Mouse (Mus musculus) heart, postnatal 0 days (tissue): ENCODE results near the gene Olfr1410.

Experiments used
- CTCF ChIP-seq: IDR thresholded peaks from 2 replicates; pipeline ENCODE4 v1.5.1; 2016; ENCODE audit warnings: antibody characterized with exemption, control low read depth, low read depth
- EP300 ChIP-seq: IDR thresholded peaks from 2 replicates; pipeline ENCODE4 v1.6.1; 2016; ENCODE audit warnings: antibody characterized with exemption, low read depth

DNA sequence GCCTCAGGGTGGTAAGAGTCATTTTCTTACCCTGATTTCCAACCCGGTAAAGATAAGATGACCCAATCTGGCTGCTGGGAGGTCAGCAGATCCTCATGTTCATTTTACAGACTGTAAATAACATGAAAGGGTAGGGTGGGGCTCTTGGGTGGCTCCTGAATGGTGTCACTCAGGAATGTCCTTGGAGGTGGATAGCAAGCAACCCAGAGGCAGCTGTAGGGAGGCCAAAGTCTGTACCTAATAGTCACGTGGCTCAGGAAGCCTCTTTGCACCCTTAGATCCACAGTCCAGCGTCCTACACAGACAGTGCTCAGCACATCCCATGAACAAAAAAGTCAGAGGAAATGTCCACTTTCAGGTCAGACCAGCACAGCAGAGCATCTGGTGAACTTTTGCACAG is 9.6 kb upstream of the Olfr1410 start:
- TF ChIP-seq CTCF (no peak), EP300 (no peak)
